In genomic region chr5:66088902-66089295, GRCm38 (mm10) we compare ENCODE assay signal across 19 mouse cellular contexts.
"Had no signal": no experiment of that assay in that cellular context is flagged by ENCODE, and none has a peak within 500 bp of the region (broad histone marks: within the 10 kb centered on the region; RNA-seq: fewer than 3 reads in every experiment).

No protein-coding gene starts in this region.

- H3K36me3 ChIP-seq: intestine, embryonic 15.5 days; kidney, embryonic 15.5 days; liver, embryonic 13.5 days; midbrain, embryonic 10.5 days; midbrain, embryonic 15.5 days; neural tube, embryonic 12.5 days; neural tube, embryonic 15.5 days had no signal

- H3K9me3 ChIP-seq: intestine, embryonic 15.5 days; kidney, embryonic 15.5 days; liver, embryonic 13.5 days; midbrain, embryonic 10.5 days; midbrain, embryonic 15.5 days; neural tube, embryonic 12.5 days; neural tube, embryonic 15.5 days had no signal

- H3K27ac ChIP-seq: intestine, embryonic 15.5 days; kidney, embryonic 15.5 days; left cerebral cortex, adult 2 months; liver, embryonic 13.5 days; midbrain, embryonic 10.5 days; midbrain, embryonic 15.5 days; neural tube, embryonic 12.5 days; neural tube, embryonic 15.5 days had no signal

- H3K27me3 ChIP-seq: intestine, embryonic 15.5 days; kidney, embryonic 15.5 days; liver, embryonic 13.5 days; megakaryocyte, embryonic 14.5 days; midbrain, embryonic 15.5 days; neural tube, embryonic 12.5 days; neural tube, embryonic 15.5 days had no signal

- H3K9ac ChIP-seq: intestine, embryonic 15.5 days; kidney, embryonic 15.5 days; liver, embryonic 13.5 days; lung, embryonic 14.5 days; midbrain, embryonic 15.5 days; neural tube, embryonic 12.5 days; neural tube, embryonic 15.5 days had no signal

- H3K4me1 ChIP-seq: midbrain, embryonic 10.5 days; midbrain, embryonic 15.5 days; neural tube, embryonic 12.5 days; neural tube, embryonic 15.5 days had no signal

- H3K4me2 ChIP-seq: intestine, embryonic 15.5 days; kidney, embryonic 15.5 days; liver, embryonic 13.5 days; lung, embryonic 14.5 days; midbrain, embryonic 15.5 days; neural tube, embryonic 12.5 days; neural tube, embryonic 15.5 days had no signal

- ATAC-seq: intestine, embryonic 15.5 days; lung, postnatal 0 days; midbrain, embryonic 15.5 days had no signal

- H3K4me3 ChIP-seq: intestine, embryonic 15.5 days; kidney, embryonic 15.5 days; left cerebral cortex, adult 2 months; liver, embryonic 13.5 days; megakaryocyte, embryonic 14.5 days; midbrain, embryonic 10.5 days; midbrain, embryonic 15.5 days; neural tube, embryonic 12.5 days; neural tube, embryonic 15.5 days had no signal

- DNase-seq: kidney, adult 11 months; kidney, adult 8-10 months; kidney, postnatal 10 days; kidney, postnatal 36 days; liver, embryonic 13.5 days; lung, embryonic 14.5 days; retina, postnatal 1 day; right cerebral cortex, postnatal 25 days; thymus, adult 18-20 months; thymus, postnatal 36 days had no signal
